Mouse (Mus musculus) naive thymus-derived CD4-positive, alpha-beta T cell, adult 2 months (primary cell): ENCODE results near the gene Umad1.

ENCODE experiments used
- DNase-seq: peaks from one replicate; pipeline ENCODE4 v3.0.0-alpha.2; 2011; ENCODE audit warnings: low read depth

Gene Umad1

DNA sequence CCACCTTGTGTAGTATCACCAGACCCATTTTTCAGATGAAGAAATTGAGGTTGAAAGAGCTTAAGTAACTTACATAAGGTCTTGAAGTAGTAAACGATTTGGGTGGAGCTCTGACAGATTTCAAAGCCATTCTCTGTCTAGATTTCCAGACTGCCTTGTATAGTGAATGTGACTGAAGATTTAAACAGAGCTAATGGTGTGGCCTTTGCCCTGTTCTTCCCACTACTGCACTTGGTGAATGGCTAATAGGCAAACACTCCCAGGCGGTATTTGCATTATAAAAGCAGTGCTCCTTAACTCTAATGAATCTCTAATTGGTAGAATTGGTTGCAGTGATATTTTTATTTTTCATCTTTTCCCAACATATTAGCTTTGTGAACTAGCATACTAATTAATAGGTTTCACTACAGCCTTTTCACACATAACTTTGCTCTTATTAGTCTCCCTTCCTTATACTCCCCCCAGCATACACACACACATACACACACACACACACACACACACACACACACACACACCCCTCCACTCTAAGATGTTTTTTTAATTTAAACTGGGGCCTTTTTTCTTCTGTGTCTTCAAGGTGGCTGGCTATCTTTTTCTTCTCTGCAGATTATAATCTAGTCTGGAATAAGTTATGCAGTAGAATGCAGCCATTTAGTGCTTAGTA lies 109.2 kb downstream of the Umad1 start:
- no peak for DNase-seq

DNA sequence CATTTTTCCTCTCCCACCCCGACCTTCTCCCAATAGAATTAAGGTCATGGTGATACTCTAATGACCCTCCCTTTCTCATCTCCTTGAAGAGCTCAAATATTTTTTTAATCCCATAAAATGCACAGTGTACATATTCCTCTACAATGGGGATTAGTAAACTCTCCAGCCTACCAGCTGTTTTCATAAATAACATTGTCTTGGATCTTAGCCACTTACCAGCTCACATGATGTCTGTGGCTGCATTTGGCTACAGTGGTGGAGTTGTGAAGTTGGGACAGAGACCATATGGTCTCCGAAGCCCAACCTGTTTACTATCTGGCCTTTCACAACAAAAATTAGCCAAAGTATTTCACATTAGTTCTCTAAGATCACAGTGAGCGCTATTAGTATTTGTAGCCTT lies 111.5 kb downstream of the Umad1 start:
- no peak for DNase-seq

DNA sequence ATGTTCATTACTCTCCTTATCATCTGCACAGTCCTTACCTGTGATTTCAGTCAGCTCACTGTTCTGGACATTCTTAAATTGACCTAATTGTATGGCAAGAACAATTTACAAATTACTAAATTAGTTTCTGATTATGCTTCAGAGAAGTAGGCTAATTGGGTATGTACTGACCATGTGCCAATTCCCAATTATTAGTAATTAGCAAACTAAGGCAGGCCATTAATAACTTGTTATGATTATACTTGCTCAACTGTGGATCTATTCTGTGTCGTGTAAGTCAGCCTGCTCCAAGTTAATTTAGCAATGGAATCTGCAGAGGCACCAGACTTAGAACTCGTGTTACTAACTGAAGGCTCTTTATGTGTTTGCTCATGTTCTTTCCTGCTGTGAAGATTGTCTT lies 114.0 kb downstream of the Umad1 start:
- DNase-seq, result no peak

DNA sequence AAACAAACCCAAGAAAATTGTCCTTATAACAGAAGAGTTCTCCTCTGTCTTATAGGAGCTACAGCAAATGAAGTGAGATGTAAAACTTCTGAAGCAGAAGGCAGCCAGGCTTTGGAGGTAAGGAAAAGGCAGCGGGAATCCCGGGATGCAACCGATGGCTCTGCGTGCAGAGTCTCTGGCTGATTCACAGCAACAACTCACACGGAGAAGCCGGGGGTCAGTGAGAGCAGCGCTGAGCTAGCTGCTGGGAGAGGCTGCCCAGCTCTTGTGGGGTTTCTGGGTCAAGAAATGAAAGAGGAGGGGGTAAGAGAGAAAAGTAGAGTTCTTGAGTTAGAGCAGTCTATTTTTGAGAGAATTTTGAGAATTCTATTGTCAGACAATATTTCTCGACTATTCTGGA lies 114.8 kb downstream of the Umad1 start:
- DNase-seq, result no peak

DNA sequence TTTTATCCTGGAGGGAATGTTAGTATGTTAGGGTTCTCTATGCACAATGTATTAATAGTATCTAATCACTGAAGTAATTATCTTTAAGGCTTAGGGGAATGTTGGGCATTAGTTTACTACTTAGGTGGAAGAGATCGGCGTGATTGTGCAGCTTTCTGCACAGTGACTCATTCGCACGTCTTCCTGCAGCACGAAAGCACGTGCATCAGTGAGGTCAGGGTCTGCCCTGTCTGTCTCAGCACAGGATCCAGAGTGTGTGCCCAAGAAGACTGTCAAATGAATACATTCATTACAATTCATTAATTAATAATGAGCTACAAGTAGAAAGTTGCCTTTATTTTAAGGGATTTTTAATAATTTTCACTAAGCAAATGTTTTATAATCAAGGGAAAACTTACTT lies 115.2 kb downstream of the Umad1 start:
- DNase-seq, result no peak

DNA sequence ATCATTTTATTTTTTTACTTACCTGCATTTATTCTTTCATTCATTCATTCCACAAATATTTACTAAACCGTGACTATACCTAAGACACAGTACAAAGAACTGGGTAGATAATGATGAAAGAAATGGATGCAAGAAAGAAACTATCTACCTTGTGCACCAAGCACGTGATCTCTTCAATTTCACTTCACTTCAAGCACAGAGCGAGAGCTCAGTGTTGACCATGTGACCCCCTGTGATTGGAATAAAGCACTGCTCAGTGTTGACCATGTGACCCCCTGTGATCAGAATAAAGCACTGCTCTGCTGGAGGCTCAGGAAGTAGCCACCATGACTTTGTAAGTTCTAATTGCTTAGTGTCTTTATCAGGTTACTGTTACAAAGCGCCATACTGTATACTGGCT lies 115.6 kb downstream of the Umad1 start:
- DNase-seq, result no peak

DNA sequence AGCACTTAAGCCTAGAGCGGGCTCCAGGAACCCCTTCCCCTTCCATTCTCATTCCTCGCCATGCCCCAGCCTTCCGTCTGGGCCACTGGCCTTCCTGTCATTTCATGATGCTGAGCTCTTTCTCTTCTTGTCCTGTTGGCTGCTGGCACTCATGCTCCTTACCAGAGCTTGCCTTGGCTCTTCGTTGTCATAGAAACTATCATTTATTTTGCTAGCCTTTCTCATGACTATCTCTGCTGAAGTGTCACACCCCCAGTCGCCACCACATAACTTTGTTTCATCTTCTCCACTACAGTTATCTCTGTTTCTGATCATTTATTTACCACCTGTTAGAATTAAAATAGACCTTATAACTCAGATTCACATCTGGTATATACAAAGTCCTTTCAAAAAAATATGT lies 117.3 kb downstream of the Umad1 start:
- no peak for DNase-seq

DNA sequence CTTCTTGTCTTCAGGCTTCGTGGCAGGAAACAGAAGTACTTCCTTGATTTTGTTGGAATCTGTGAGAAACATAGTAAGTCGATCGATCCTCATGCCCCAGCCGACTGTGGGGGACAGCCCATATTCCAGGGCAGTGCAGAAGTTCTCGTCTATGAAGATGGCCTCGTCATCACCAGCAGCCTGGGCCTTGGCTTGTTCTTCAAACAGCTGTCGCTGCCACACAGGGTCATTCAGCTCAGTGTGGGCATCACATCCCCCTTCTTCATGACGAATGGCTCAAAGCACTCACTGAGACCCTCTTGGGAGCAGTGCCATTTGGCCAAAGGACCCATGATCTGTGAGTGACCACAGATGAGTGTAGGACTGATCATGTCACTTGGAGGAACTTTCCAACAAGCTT lies 118.6 kb downstream of the Umad1 start:
- no peak for DNase-seq

DNA sequence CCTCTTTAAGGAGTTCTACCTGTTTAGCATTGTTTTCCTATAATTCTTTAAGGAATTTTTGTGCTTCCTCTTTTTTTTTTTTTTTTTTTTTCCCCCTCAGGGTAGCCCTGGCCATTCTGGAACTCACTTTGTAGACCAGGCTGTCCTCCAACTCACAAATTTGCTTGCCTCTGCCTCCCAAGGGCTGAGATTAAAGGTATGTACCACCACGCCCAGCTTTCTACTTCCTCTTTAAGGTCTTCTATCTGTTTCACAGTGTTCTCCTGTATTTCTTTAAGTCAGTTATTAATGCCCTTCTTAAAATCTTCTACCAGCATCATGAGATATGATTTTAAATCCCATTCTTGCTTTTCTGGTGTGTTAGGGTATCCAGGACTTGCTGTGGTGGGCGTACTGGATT lies 130.2 kb downstream of the Umad1 start:
- no peak for DNase-seq

DNA sequence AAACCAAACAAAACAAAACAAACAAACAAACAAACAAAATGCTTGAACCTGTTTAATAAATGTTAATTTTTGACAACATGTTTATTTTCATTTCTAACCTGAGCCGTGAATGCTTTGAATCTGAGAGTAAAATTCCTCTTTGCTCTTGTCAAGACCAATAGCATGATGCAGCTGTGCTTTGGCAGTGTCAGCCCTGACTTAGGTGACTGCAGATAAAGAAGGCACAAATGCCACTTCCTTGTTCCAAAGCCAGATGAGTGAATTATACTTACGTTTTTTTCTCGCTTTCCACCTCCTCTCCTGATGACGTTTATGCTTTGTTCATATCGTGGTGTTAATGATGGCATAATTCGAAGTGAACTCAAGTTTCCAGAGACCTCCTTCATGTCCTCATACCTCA lies 131.2 kb downstream of the Umad1 start:
- no peak for DNase-seq

DNA sequence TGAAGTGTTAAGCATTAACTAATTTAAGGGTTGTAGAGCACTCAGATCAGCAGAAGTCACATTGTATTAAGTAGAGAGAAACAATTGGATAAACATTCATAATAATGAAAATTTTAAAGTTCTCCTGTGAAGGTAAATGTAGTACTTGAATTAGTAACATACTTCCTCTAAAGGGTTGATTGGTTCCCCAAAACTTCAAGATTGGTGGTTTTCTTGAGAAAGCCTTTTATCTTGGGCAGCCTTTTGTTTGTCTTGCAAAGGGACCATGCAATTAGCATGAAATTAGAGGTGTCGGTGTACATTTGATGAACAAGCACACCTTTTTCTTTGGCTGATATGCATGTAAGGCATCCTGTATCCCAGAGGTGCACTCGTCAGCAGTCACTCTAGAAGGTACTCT lies 131.8 kb downstream of the Umad1 start:
- no peak for DNase-seq

DNA sequence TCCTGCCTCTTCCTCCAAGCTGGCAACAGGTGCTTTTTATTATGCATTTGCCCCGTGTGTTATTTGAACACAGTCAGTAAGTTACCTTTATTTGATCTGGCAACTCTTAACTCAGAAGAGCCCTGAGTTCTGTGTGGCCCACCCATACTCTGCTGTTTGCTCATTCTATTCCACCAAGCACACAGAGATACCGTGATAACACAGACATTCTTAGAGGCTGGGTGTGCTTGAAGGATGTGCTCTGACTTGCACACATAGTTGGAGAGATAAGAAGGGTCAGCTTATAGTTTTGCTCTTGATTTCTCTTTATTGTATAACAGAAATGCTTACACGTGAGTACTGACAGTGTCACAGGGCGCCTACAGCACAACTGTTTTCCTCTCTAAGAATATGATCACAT lies 133.9 kb downstream of the Umad1 start:
- peak; percentile 18 for DNase-seq

DNA sequence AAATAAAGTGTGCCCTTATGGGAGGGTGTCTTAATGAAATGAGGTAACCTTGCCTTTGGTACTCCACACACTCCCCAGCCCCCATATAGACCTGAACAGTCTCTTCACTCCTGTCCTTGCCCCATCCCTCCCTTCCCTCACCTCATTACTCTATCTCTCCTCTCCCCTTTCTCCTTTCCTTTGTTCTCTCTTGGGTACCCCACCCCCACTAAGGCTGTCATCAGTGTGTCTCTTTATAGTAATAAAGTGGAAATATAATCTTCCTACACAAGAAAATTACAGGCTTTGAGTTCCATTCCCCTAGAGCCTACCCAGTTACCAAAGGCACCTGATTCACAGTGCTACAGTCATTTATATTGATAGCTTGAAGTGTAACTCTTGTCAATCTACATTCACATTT lies 135.0 kb downstream of the Umad1 start:
- no peak for DNase-seq

DNA sequence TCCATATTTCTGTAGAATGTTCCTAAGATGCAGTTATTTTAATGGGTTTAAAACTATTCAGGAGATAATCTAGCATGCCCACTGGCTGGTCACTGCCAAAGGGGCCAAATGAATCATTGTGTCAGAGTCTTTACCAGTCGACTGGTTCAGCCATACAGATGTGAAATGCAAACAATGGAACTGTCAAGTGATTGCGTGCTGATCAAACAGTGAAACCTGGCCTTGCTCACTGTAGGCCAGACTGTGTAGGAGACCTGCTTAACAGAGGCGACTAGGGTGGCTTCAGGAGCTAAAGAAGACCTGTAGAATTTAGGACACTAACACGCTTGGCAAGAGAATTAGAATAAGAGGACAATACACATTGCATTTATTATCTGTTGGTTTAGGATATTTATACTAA lies 136.0 kb downstream of the Umad1 start:
- DNase-seq, result no peak

DNA sequence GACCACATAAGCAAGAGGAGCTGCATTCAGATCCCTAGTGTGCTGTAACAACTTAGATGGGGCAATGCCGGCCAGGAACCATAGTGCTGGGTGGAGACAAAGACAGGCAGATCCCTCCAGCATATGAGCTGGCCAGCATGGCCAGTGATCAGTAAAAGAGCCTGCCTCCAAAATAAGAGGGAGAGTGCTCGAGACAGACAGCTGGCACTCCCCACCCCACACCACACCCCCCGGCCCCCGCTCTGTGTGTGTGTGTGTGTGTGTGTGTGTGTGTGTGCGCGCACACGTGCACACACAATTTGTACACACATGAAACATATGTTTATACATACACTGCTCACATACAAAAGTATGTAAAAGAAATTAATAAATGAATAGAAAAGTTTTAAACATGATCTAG lies 138.2 kb downstream of the Umad1 start:
- DNase-seq, result no peak

DNA sequence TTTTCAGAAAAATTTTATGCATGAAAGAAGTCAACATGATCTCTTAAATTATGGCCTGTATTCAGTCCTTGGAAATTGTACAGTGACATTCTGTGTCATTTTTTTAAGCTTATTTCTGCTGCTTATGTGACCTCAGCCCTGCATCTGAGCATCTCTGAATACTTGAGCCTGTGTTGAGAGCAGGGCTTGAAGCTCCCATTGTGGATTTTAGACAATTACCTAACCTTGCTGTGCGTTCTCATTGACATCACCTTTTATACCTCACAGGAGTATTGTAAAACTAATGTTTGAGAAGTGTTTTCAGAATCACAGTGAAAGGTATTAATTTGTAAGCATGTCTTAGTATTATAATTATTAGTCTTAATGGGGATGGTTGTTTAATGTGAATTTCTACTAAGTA lies 140.6 kb downstream of the Umad1 start:
- no peak for DNase-seq

DNA sequence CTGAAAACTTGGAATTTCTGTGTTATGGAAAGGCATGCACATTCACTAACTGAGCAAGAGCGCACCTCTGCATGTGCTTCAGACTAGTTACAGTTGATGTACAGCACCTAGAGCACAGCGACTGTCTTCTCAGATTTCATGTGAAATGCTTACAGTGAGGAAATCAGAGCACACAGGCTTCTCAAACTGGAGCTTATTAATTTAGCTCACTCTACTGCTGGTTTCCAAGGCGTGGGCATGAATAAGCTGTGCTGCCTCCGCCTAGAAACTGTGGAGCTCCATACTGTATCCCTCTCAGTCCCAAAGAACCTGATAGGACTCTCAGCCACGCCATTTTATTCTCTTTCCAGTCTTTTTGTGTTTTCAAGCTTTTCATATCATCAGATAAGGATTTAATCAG lies 144.0 kb downstream of the Umad1 start:
- DNase-seq, result no peak

DNA sequence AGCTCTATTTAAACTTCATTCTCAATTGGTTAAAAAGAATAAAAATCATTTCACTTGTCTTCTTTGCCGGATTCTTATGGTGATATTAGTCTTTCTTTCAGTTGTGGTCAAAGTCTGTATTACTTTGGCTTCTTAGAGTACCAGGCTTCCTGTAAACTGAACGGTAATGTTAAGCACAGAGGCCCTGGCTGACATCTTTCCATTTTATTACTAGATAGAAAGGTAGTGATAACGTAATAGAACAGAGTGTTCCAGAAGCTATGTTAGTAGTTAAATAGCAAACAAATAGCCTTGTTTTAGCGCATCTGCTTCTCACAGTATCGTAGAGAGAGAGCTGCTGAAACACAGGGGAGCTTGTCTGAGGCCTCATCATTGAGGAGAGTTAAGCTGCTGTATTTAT lies 146.8 kb downstream of the Umad1 start:
- DNase-seq, result no peak

DNA sequence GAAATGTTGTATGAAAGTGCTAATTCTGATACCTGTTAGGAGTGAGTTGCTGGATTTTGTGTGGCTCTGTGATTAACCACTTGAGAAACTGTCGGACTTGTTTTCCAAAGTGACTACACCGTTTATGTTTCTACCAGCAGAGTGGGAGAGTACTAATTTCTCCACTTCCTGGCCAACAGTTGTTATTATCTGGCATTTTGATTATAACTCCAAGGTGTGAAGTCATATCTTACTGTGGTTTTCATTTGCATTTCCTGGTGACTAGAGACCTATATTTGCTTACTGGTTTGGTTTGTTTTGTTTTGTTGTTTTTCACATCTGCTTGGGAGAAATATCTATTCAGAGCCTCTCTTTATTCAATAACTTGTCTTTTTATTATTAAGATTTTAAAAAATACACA lies 149.2 kb downstream of the Umad1 start:
- no peak for DNase-seq

DNA sequence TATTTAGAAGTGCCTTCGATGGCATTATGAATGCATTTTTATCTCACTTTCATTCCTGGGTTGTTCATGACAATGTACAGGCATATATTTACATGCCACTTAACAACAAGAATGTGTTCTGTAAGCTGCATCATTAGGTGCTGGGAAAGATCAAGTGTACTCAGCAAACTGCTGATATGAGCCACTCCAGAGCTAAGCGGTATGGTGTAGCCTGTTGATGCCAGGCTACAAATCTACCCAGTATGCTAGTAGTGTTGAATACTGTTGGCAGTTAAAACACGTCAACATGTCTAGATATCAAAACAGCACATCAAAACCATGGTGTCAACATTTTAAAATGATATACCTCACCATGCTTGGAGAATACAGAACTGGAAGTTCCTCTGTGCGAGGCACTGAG lies 150.8 kb downstream of the Umad1 start:
- DNase-seq, result no peak

DNA sequence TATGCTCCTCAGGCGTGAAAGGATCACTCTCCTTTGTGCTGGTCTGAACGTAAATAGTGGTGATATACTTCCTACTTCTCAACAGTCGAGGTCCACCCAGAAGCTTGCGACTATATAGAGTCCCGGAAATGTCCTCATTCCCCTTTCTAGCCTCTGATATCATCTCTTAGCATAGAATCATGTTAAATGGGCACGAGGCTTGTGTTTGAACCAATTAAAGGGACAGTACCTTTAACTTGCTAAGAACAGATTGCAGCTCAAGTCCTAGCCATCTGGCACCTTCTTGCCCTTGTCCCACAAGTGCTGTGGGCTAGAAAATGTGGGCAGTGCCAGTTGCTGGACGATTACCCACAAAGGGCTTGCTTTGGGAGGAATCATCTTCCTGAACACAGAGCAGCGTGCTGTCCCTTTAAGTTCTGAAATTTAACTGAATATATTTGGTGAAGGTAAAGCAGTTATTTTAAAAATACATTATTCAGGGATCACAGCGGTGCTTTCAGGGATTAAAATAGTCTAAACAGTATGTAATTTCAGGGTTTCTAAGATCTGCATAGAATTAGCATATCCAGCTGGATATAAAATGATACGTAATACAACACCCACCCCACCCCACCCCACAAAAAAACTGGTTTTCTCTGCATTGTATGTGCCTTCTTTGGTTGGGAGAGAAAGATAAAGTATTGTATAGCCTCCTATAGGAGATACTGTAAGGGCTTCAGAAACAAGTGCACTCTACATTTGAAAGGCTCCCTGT lies 153.9 kb downstream of the Umad1 start:
- DNase-seq, result no peak

DNA sequence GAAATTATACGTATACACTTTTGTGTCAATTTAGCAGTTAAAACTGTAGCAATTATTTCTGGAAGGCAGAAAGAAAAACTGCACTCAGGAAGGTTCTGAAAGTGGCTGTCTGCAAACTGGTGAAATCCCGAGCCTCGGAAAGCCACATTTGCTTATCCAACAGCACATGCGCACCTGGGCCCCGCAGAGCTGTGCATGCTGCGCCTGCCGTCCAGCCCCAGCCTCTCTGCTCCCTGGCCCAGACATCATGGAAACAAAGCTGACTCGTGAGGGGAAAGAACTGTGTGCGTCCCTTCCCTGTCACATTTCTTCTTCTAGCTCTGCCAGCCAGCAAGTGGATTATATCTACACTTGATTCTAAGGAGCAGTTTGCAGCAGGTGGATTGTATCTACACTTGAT lies 154.9 kb downstream of the Umad1 start:
- DNase-seq, result no peak

DNA sequence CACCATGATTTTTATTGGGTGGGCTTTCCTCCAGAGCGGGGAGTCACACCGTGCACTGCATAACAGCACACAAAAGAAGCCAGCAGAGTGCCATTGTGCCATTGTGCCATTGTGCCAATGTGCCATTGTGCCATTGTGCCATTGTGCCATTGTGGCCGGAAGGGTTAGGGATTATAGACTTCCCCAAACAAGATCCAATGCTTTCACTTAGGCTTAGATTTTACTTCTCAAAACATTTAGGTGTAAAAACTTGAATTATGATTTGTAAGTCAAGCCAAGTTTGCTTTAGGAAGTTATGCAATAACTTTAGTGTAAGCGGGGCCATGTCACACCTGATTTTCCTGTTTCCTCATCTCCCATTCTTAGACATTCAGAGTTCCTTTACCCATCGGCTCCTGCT lies 156.7 kb downstream of the Umad1 start:
- DNase-seq, result no peak
